In genomic region chr13:38290287-38290941, GRCm38 (mm10) we compare ENCODE assay signal across 9 mouse cellular contexts. TPM values are rescaled to one million over a fixed set of nuclear protein-coding genes. Genes with fewer than 3 reads are reported as not detected.
A peak's percentile ranks its signal among the peaks of the same experiment; 100 is the strongest.
DNase-seq lines count a peak whose midpoint lies in the region; ATAC-seq and TF ChIP-seq lines count a peak whose summit lies in the region.
"Had no signal": no experiment of that assay in that cellular context is flagged by ENCODE, and none has a peak within 500 bp of the region (broad histone marks: within the 10 kb centered on the region; RNA-seq: fewer than 3 reads in every experiment).

No protein-coding gene starts in this region.

- no peaks in the 10 kb centered on the region for H3K27me3 ChIP-seq in kidney, embryonic 14.5 days (ENCODE audit: control insufficient read depth, insufficient read depth, low read length)
- no peaks in the 10 kb centered on the region for H3K27me3 ChIP-seq in embryonic facial prominence, embryonic 14.5 days (replicated peaks; ENCODE audit: control insufficient read depth, insufficient read depth, low read length)
- H3K27me3 ChIP-seq in heart, postnatal 0 days (ENCODE audit: control insufficient read depth, insufficient read depth, low read length), result no peaks in the 10 kb centered on the region
- H3K27me3 ChIP-seq in limb, embryonic 13.5 days, result no peaks in the 10 kb centered on the region

- TF ChIP-seq EP300 in heart, postnatal 0 days (IDR thresholded peaks at IDR 0.05; ENCODE audit: low read depth), result no peak

- no peak for TF ChIP-seq CTCF in heart, postnatal 0 days (IDR thresholded peaks at IDR 0.05; ENCODE audit: low read depth)

- H3K4me1 ChIP-seq in kidney, embryonic 14.5 days (ENCODE audit: control insufficient read depth, insufficient read depth, low read length), result peaks cover 10% of the 10 kb centered on the region; the same call in 1 of the 2 replicates
- H3K4me1 ChIP-seq in embryonic facial prominence, embryonic 14.5 days (ENCODE audit: control insufficient read depth, insufficient read depth, low read length), result peaks cover 20% of the 10 kb centered on the region
- H3K4me1 ChIP-seq in heart, postnatal 0 days (ENCODE audit: control insufficient read depth, insufficient read depth), result no peaks in the 10 kb centered on the region
- H3K4me1 ChIP-seq in limb, embryonic 13.5 days, result peaks cover 24% of the 10 kb centered on the region

- H3K4me3 ChIP-seq in kidney, embryonic 14.5 days (ENCODE audit: low read length), result peak overlapping the region; percentile 14; the same call in 1 of the 2 replicates
- no peak overlapping the region for H3K4me3 ChIP-seq in embryonic facial prominence, embryonic 14.5 days (ENCODE audit: low read depth, low read length)
- no peak overlapping the region for H3K4me3 ChIP-seq in heart, postnatal 0 days (ENCODE audit: low read depth, low read length)
- no peak overlapping the region for H3K4me3 ChIP-seq in limb, embryonic 13.5 days

- 6% methylated on average over 21 of the region's 21 CpGs for WGBS in kidney, embryonic 14.5 days
- WGBS in embryonic facial prominence, embryonic 14.5 days, result 20% methylated on average over 16 of the region's 21 CpGs
- WGBS in heart, postnatal 0 days, result 41% methylated on average over 20 of the region's 21 CpGs
- WGBS in limb, embryonic 13.5 days, result 21% methylated on average over 17 of the region's 21 CpGs

- peak overlapping the region; percentile 38 for H3K4me2 ChIP-seq in kidney, embryonic 14.5 days (replicated peaks; ENCODE audit: low read depth, low read length)
- peak overlapping the region; percentile 27 for H3K4me2 ChIP-seq in embryonic facial prominence, embryonic 14.5 days (ENCODE audit: low read depth, low read length)
- peak overlapping the region; percentile 15 for H3K4me2 ChIP-seq in heart, postnatal 0 days (ENCODE audit: low read depth, low read length)
- peak overlapping the region; percentile 44 for H3K4me2 ChIP-seq in limb, embryonic 13.5 days (replicated peaks)

- H3K9ac ChIP-seq in kidney, embryonic 14.5 days (ENCODE audit: low read depth, low read length), result peak overlapping the region; percentile 31; the same call in 1 of the 2 replicates
- H3K9ac ChIP-seq in embryonic facial prominence, embryonic 14.5 days (ENCODE audit: low read depth, low read length), result peak overlapping the region; percentile 21
- H3K9ac ChIP-seq in heart, postnatal 0 days (replicated peaks; ENCODE audit: low read depth, low read length), result no peak overlapping the region
- no peak overlapping the region for H3K9ac ChIP-seq in limb, embryonic 13.5 days

- no peaks in the 10 kb centered on the region for H3K36me3 ChIP-seq in kidney, embryonic 14.5 days (ENCODE audit: control insufficient read depth, insufficient read depth, low read length)
- H3K36me3 ChIP-seq in embryonic facial prominence, embryonic 14.5 days (ENCODE audit: control insufficient read depth, insufficient read depth, low read length), result no peaks in the 10 kb centered on the region
- H3K36me3 ChIP-seq in heart, postnatal 0 days (replicated peaks; ENCODE audit: control insufficient read depth, insufficient read depth, low read length), result no peaks in the 10 kb centered on the region
- no peaks in the 10 kb centered on the region for H3K36me3 ChIP-seq in limb, embryonic 13.5 days
- H3K36me3 ChIP-seq: G1E had no signal

- no peak for DNase-seq in kidney, adult 11 months
- DNase-seq in embryonic facial prominence, embryonic 14.5 days (ENCODE audit: low spot score), result peak; percentile 59
- no peak for DNase-seq in heart, postnatal 0 days (ENCODE audit: low spot score)
- peak; percentile 21 for DNase-seq in ovary, postnatal 14 days (ENCODE audit: low spot score)
- DNase-seq in spleen, postnatal 14 days (ENCODE audit: low spot score in 2 of 2), result no peak
- no peak for DNase-seq in thymus, adult 18-20 months

- H3K9me3 ChIP-seq in kidney, embryonic 14.5 days (ENCODE audit: control insufficient read depth, low read length), result no peaks in the 10 kb centered on the region; the same call in 1 of the 2 replicates
- H3K9me3 ChIP-seq in embryonic facial prominence, embryonic 14.5 days (ENCODE audit: control insufficient read depth, low read length), result no peaks in the 10 kb centered on the region
- 0 out of 2 replicates have a peak, but pooled peaks cover 4% of the 10 kb centered on the region for H3K9me3 ChIP-seq in heart, postnatal 0 days (replicated peaks; ENCODE audit: control insufficient read depth, low read length)
- H3K9me3 ChIP-seq in limb, embryonic 13.5 days, result no peaks in the 10 kb centered on the region
- H3K9me3 ChIP-seq: G1E had no signal

- ATAC-seq in kidney, embryonic 14.5 days (ENCODE audit: low FRiP score, low TSS enrichment), result peak; percentile 90
- ATAC-seq in embryonic facial prominence, embryonic 14.5 days (ENCODE audit: low read depth), result peak; percentile 83
- ATAC-seq in heart, postnatal 0 days (ENCODE audit: insufficient read depth, low read depth), result no peak
- peak; percentile 58 for ATAC-seq in limb, embryonic 13.5 days (ENCODE audit: low FRiP score, low read depth)

- peak overlapping the region; percentile 19; the same call in 1 of the 2 replicates for H3K27ac ChIP-seq in kidney, embryonic 14.5 days (ENCODE audit: low read depth, low read length)
- peak overlapping the region; percentile 68 for H3K27ac ChIP-seq in embryonic facial prominence, embryonic 14.5 days (replicated peaks; ENCODE audit: low read depth, low read length)
- no peak overlapping the region for H3K27ac ChIP-seq in heart, postnatal 0 days (ENCODE audit: low read depth)
- H3K27ac ChIP-seq in limb, embryonic 13.5 days, result peak overlapping the region; percentile 52; the same call in 1 of the 2 replicates

RNA-seq across cellular contexts. Expression of gene Bmp6, which starts 54.5 kb away (rescaled TPM):
- 1.6 and 1.7 TPM in 2 replicates for polyA plus RNA-seq in kidney, embryonic 14.5 days (2014; fragmentation: Nextera tagmentation; extraction: Ambion mirVana)
- polyA plus RNA-seq in embryonic facial prominence, embryonic 14.5 days (2014; fragmentation: Nextera tagmentation; extraction: Ambion mirVana), result 3.7 and 3.9 TPM in 2 replicates
- total RNA-seq in heart, postnatal 0 days (2014; rRNA removed; ENCODE audit: low replicate concordance), result 15.6 and 19.2 TPM in 2 replicates
- 1.8 and 2.0 TPM in 2 replicates for polyA plus RNA-seq in heart, postnatal 0 days (2015; fragmentation: Nextera tagmentation; extraction: Ambion mirVana)
- polyA plus RNA-seq in limb, embryonic 13.5 days (2015; fragmentation: Nextera tagmentation; extraction: Ambion mirVana), result 0.73 and 0.83 TPM in 2 replicates
- polyA plus RNA-seq: G1E had no signal

Comparison
In these comparisons a context has a peak if more than half of its experiments do, and no peak if none do; other contexts are left out.
1. H3K9ac ChIP-seq: peak in kidney, embryonic 14.5 days (single experiment) and embryonic facial prominence, embryonic 14.5 days (single experiment); none in heart, postnatal 0 days (single experiment) and limb, embryonic 13.5 days (single experiment).
2. DNase-seq: peak in embryonic facial prominence, embryonic 14.5 days (single experiment) and ovary, postnatal 14 days (single experiment); none in kidney, adult 11 months (single experiment), heart, postnatal 0 days (single experiment), spleen, postnatal 14 days (0 of 2) and thymus, adult 18-20 months (0 of 2).
3. Peak in every context shown above with its lines, with median percentiles within 50 percentile points of each other: H3K4me2 ChIP-seq.